Mouse (Mus musculus) ES-Bruce4 (cell line): ENCODE data around the gene Ccser1.

ENCODE experiments used
- CTCF ChIP-seq: IDR thresholded peaks from one replicate; pipeline ENCODE4 v1.8.1; 2011; ENCODE audit warnings: low read depth, low read length
- EP300 ChIP-seq: IDR thresholded peaks from 2 replicates; pipeline ENCODE4 v1.6.1; 2011; ENCODE audit warnings: low read depth, low read length; ENCODE audit not compliant: insufficient read depth

DNA sequence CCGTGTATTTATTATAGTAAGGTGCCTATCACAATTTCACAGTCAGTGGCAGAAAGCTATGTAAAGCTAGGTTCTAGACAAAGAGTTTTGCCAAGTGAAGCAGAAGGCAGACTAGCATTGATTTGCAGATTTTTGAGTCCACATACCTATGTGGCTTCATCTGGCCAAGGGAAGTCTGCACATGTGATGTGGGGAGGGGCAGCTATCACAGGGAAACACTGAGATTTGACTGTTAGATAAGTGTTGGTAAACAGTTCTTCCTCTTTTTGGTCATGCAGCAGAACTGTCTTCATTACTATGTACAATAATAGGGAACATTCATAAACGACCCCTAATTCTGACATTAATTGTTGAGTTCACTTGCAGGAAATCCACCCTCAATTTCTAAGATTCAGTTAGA lies 335.2 kb downstream of the Ccser1 start:
- TF ChIP-seq EP300 (no peak), CTCF (no peak)
